Mouse (Mus musculus) neural tube, embryonic 15.5 days (tissue): ENCODE measurements around the gene Prl3d2. TPM values are rescaled to one million over a fixed set of nuclear protein-coding genes. Genes with fewer than 3 reads are reported as not detected.
"Not testable (repeated sequence)": the region's sequence is repeated elsewhere in the genome, so short reads cannot be mapped to it uniquely, and the experiment has no call there.

ENCODE experiments used
- ATAC-seq: fragments of 200-750 bp; cut with Nextera tagmentation; 2 replicates; pipeline ENCODE4 v1.8.0; 2017; ENCODE audit warnings: mild to moderate bottlenecking, moderate TSS enrichment, moderate library complexity; ENCODE audit not compliant: low FRiP score
- H3K27ac ChIP-seq: fragments of 300-500 bp; sonication (generic); replicated peaks from 2 replicates; pipeline ENCODE4 v1.5.1; 2015; ENCODE audit warnings: mild to moderate bottlenecking, inconsistent platforms
- H3K27me3 ChIP-seq: fragments of 300-500 bp; sonication (generic); replicated peaks from 2 replicates; pipeline ENCODE4 v1.6.1; 2015; ENCODE audit warnings: inconsistent platforms
- H3K36me3 ChIP-seq: fragments of 300-500 bp; sonication (generic); 2 replicates; pipeline ENCODE4 v1.6.1; 2015; ENCODE audit warnings: inconsistent platforms
- H3K4me1 ChIP-seq: fragments of 300-500 bp; sonication (generic); 2 replicates; pipeline ENCODE4 v1.6.1; 2015; ENCODE audit warnings: inconsistent platforms
- H3K4me2 ChIP-seq: fragments of 300-500 bp; sonication (generic); 2 replicates; pipeline ENCODE4 v1.6.1; 2015; ENCODE audit warnings: inconsistent platforms, mild to moderate bottlenecking, moderate library complexity
- H3K4me3 ChIP-seq: fragments of 300-500 bp; sonication (generic); replicated peaks from 2 replicates; pipeline ENCODE4 v1.5.1; 2015; ENCODE audit warnings: mild to moderate bottlenecking, inconsistent platforms
- H3K9ac ChIP-seq: fragments of 300-500 bp; sonication (generic); replicated peaks from 2 replicates; pipeline ENCODE4 v1.6.1; 2015; ENCODE audit warnings: mild to moderate bottlenecking, inconsistent platforms
- H3K9me3 ChIP-seq: fragments of 300-500 bp; sonication (generic); replicated peaks from 2 replicates; pipeline ENCODE4 v1.6.1; 2016; ENCODE audit warnings: inconsistent platforms
- WGBS: fragments of 180-500 bp; shearing (Covaris S2); methylation state at CpG from one replicate; pipeline ENCODE4 v1.1.7; 2015; ENCODE audit warnings: mixed read lengths; 5-methylcytosine and 5-hydroxymethylcytosine counted together
- polyA plus RNA-seq: library from polyadenylated mRNA; unstranded; fragments of >200 nt; fragmentation: Nextera tagmentation; extraction: Ambion mirVana; gene quantifications from 2 replicates; pipeline ENCODE4 v1.2.1, GENCODE M21; 2015

Prl3d2 gene
- polyA plus RNA-seq: not detected in 2 replicates

DNA sequence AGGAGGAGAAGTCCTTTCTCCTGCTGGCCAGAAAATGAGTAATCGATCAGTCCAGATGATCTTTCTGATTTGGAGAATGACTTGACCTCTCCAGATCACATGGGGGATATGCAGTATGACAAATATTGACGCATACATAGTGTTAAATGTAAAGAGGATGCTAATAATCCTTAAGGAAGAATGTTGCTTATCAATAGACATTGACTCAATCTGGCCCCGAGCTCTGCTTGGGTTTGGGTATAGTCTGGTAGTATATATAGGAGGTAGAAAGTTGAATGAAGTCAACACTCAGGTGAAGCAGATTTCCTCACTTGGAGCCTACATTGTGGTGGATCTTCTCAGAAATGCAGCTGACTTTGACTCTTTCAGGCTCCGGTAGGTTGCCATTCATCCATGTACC lies at the start of gene Prl3d2:
Prl3d2 (plus strand) TSS at position 301 of the 400 bp plus-strand sequence.
- not testable (repeated sequence) for H3K4me1 ChIP-seq, H3K4me2 ChIP-seq, H3K9ac ChIP-seq, H3K9me3 ChIP-seq, ATAC-seq, H3K36me3 ChIP-seq, H3K27me3 ChIP-seq, H3K27ac ChIP-seq, H3K4me3 ChIP-seq
- WGBS: 90% methylated on average over 4 of the region's 4 CpGs

DNA sequence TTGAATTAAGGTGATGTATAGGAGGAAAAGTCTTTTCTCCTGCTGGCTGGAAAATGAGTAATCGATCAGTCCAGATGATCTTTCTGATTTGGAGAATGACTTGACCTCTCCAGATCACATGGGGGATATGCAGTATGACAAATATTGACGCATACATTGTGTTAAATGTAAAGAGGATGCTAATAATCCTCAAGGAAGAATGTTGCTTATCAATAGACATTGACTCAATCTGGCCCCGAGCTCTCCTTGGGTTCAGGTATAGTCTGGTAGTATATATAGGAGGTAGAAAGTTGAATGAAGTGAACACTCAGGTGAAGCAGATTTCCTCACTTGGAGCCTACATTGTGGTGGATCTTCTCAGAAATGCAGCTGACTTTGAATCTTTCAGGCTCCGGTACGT lies 27.6 kb upstream of the Prl3d2 start, which contains the start of gene Prl3d1:
Prl3d1 (plus strand) TSS at position 301 of the 400 bp plus-strand sequence.
- not testable (repeated sequence) for ATAC-seq, H3K4me1 ChIP-seq, H3K4me3 ChIP-seq, H3K27me3 ChIP-seq, H3K4me2 ChIP-seq, H3K27ac ChIP-seq, H3K9ac ChIP-seq, H3K9me3 ChIP-seq, H3K36me3 ChIP-seq
- WGBS: 93% methylated on average over 5 of the region's 5 CpGs

DNA sequence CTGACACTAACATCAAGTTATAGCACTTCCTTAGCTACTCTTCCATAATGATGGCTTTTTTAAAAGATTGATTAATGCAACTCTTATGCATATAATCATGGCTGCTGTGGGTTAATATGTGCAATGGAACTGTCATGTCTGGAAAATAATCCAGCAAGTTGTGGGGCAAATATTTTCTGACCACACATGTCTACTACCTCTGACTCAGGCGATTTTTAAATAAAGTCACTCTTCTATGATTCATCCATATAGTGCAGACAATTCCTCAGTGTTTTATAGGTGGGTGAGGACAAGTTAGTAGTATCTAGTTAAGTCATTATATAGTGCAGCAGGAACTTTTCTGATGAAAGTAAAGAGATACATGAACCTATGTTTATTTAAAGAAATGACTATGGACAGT lies 26.8 kb downstream of the Prl3d2 start:
- Histone ChIP-seq H3K4me3 (no peak overlapping the region), H3K27ac (no peak overlapping the region), H3K27me3 (no peaks in the 10 kb centered on the region), H3K9me3 (no peaks in the 10 kb centered on the region), H3K4me2 (no peak overlapping the region), H3K4me1 (no peaks in the 10 kb centered on the region), H3K9ac (no peak overlapping the region), H3K36me3 (no peaks in the 10 kb centered on the region)
- no peak for ATAC-seq
- WGBS: 63% methylated on average over 1 of the region's 1 CpGs

DNA sequence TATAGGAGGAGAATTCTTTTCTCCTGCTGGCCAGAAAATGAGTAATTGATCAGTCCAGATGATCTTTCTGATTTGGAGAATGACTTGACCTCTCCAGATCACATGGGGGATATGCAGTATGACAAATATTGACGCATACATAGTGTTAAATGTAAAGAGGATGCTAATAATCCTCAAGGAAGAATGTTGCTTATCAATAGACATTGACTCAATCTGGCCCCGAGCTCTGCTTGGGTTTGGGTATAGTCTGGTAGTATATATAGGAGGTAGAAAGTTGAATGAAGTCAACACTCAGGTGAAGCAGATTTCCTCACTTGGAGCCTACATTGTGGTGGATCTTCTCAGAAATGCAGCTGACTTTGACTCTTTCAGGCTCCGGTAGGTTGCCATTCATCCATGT lies 35.0 kb downstream of the Prl3d2 start, which contains the start of gene Prl3d3:
Prl3d3 (plus strand) TSS at position 301 of the 400 bp plus-strand sequence.
- not testable (repeated sequence) for H3K27me3 ChIP-seq, H3K4me3 ChIP-seq, H3K36me3 ChIP-seq, H3K9ac ChIP-seq, ATAC-seq, H3K9me3 ChIP-seq, H3K27ac ChIP-seq, H3K4me2 ChIP-seq, H3K4me1 ChIP-seq
- 96% methylated on average over 3 of the region's 3 CpGs for WGBS

Other genes starting within 250 kb of the Prl3d2 start
- gene Prl, start 64.1 kb upstream of the Prl3d2 start, polyA plus RNA-seq: not detected in 2 replicates
- gene Prl3d1, start 27.5 kb upstream of the Prl3d2 start, polyA plus RNA-seq: not detected in 2 replicates
- gene Prl3d3, start 35.1 kb downstream of the Prl3d2 start, polyA plus RNA-seq: not detected in 2 replicates
- gene Prl3c1, start 75.0 kb downstream of the Prl3d2 start, polyA plus RNA-seq: not detected in 2 replicates
- gene Prl3b1, start 120.1 kb downstream of the Prl3d2 start, polyA plus RNA-seq: not detected in 2 replicates
- not detected in 2 replicates for gene Prl3a1, start 137.7 kb downstream of the Prl3d2 start, polyA plus RNA-seq
- gene Prl6a1, start 190.9 kb downstream of the Prl3d2 start, polyA plus RNA-seq: not detected in 2 replicates
- gene Prl8a2, start 224.0 kb downstream of the Prl3d2 start, polyA plus RNA-seq: not detected in 2 replicates